Mouse (Mus musculus) left cerebral cortex, postnatal 4 days (tissue): ENCODE results near the gene Nudt21. TPM values are rescaled to one million over a fixed set of nuclear protein-coding genes. Genes with fewer than 3 reads are reported as not detected.

Experiments
- total RNA-seq, 2 experiments: library from RNA; stranded (reverse); gene quantifications; 2 replicates each; pipeline ENCODE4 v1.2.3; 2021

Nudt21 gene
- total RNA-seq, 2 experiments from 2014 or later, result 74.9 to 79.0 TPM

Other genes with a start within 250 kb of the Nudt21 start
- gene Gnao1, start 227.1 kb downstream of the Nudt21 start, total RNA-seq, result 1,000 to 10,000 TPM in 1 of 2 experiments, 100 to 1,000 TPM in 1; 949 to 1,024 TPM
- 100 to 1,000 TPM; 111 to 113 TPM for gene Amfr, start 24.2 kb downstream of the Nudt21 start, total RNA-seq
- gene Ogfod1, start 167 bp upstream of the Nudt21 start, total RNA-seq, result 10 to 100 TPM; 23.6 to 25.8 TPM
- gene Bbs2, start 61.9 kb upstream of the Nudt21 start, total RNA-seq, result 10 to 100 TPM; 15.8 to 16.1 TPM
- gene Mt4, start 100.2 kb upstream of the Nudt21 start, total RNA-seq, result not detected
- gene Mt3, start 115.6 kb upstream of the Nudt21 start, total RNA-seq, result 100 to 1,000 TPM; 204 to 210 TPM
- 10 to 100 TPM; 48.9 to 50.5 TPM for gene Mt2, start 135.6 kb upstream of the Nudt21 start, total RNA-seq
- 10 to 100 TPM; 40.5 to 51.0 TPM for gene Mt1, start 142.1 kb upstream of the Nudt21 start, total RNA-seq
- 10 to 100 TPM; 51.0 to 52.1 TPM for gene Nup93, start 177.5 kb upstream of the Nudt21 start, total RNA-seq